Mouse (Mus musculus) ES-E14 (cell line): ENCODE measurements around the gene Ccnk. TPM values are rescaled to one million over a fixed set of nuclear protein-coding genes. Genes with fewer than 3 reads are reported as not detected.

Experiments
- DNase-seq: peaks from one replicate; pipeline ENCODE4 v3.0.0-alpha.2; 2013; ENCODE audit warnings: low read depth, low spot score
- H3K27ac ChIP-seq: 2 replicates; pipeline ENCODE4 v1.5.1; 2012; ENCODE audit warnings: low read depth, mild to moderate bottlenecking, low read length, moderate library complexity, mixed read lengths; ENCODE audit not compliant: poor library complexity, insufficient read depth, severe bottlenecking
- H3K36me3 ChIP-seq: 2 replicates; pipeline ENCODE4 v1.6.1; 2012; ENCODE audit warnings: mild to moderate bottlenecking, low read length, moderate library complexity, mixed read lengths; ENCODE audit not compliant: control insufficient read depth, poor library complexity, insufficient read depth, severe bottlenecking
- H3K4me1 ChIP-seq, 2 experiments: fragments of 150-350 bp in 1 of 2; sonication (generic) in 1 of 2; 2 replicates each; pipeline ENCODE4 v1.6.1; 2012; ENCODE audit warnings: low read length in 2 of 2, mild to moderate bottlenecking in 1 of 2, mixed read lengths in 1 of 2; ENCODE audit not compliant: control insufficient read depth in 2 of 2, insufficient read depth in 2 of 2, poor library complexity in 1 of 2
- H3K4me3 ChIP-seq, 2 experiments: fragments of 150-350 bp in 1 of 2; sonication (generic) in 1 of 2; 2 replicates each; pipeline ENCODE4 v1.5.1; 2012; ENCODE audit warnings: low read length in 2 of 2, low read depth in 1 of 2, mild to moderate bottlenecking in 1 of 2, mixed read lengths in 1 of 2; ENCODE audit not compliant: insufficient read depth in 1 of 2, poor library complexity in 1 of 2, severe bottlenecking in 1 of 2
- H3K9ac ChIP-seq: 2 replicates; pipeline ENCODE4 v1.6.1; 2012; ENCODE audit warnings: low read depth, mild to moderate bottlenecking, low read length, mixed read lengths; ENCODE audit not compliant: poor library complexity, insufficient read depth, severe bottlenecking
- H3K9me3 ChIP-seq: fragments of 150-350 bp; sonication (generic); 2 replicates; pipeline ENCODE4 v1.6.1; 2012; ENCODE audit warnings: low read depth, mild to moderate bottlenecking, low read length; ENCODE audit not compliant: control insufficient read depth, insufficient read depth
- CHD2 ChIP-seq: IDR thresholded peaks from 2 replicates; pipeline ENCODE4 v1.6.1; 2014; ENCODE audit warnings: mild to moderate bottlenecking, low read depth, low read length, inconsistent platforms
- HCFC1 ChIP-seq: IDR thresholded peaks from 2 replicates; pipeline ENCODE4 v1.6.1; 2012; ENCODE audit warnings: low read length, inconsistent platforms, borderline replicate concordance; ENCODE audit not compliant: insufficient read depth
- MAFK ChIP-seq: IDR thresholded peaks from 2 replicates; pipeline ENCODE4 v1.6.1; 2014; ENCODE audit warnings: mild to moderate bottlenecking, low read depth, low read length, inconsistent platforms; ENCODE audit not compliant: insufficient read depth
- ZC3H11A ChIP-seq: IDR thresholded peaks from 2 replicates; pipeline ENCODE4 v1.6.1; 2012; ENCODE audit warnings: low read depth, mild to moderate bottlenecking, inconsistent platforms, low read length, borderline replicate concordance
- ZNF384 ChIP-seq: IDR thresholded peaks from 2 replicates; pipeline ENCODE4 v1.6.1; 2012; ENCODE audit warnings: low read depth, low read length, inconsistent platforms
- in situ Hi-C, 2 experiments: fragments of 600-800 bp; cut with MboI; formaldehyde crosslinking; loops; one replicate each; pipeline ENCODE4 v1.15.1; 2025; ENCODE audit warnings: low sequenced_read_pairs in 2 of 2, inconsistent platforms in 1 of 2; ENCODE audit not compliant: unreplicated experiment in 2 of 2
- total RNA-seq: library from RNA; depleted of rRNA; stranded (reverse); fragments of 300-350 nt; gene quantifications from 2 replicates; pipeline ENCODE4 v1.2.3, GENCODE M21; 2012

Gene Ccnk
- total RNA-seq, 1 experiment, result 14.5 TPM

- peak overlapping the region; percentile 21; the same call in 1 of the 2 replicates for H3K9ac ChIP-seq
- H3K4me3 ChIP-seq, result no peak overlapping the region
- no peak for DNase-seq
- H3K27ac ChIP-seq, result no peak overlapping the region
- no peaks in the 10 kb centered on the region; the same call in 1 of the 2 replicates for H3K36me3 ChIP-seq
- TF ChIP-seq HCFC1 (no peak), ZNF384 (no peak), CHD2 (no peak), ZC3H11A (no peak), MAFK (no peak)
- in situ Hi-C loops, result no loop called here
- no peaks in the 10 kb centered on the region for H3K9me3 ChIP-seq
- H3K4me1 ChIP-seq, result peaks cover 0 to 20% of the 10 kb centered on the region in 2 experiments; a peak in 2 of 4 replicates
Measured at GRCm38 (mm10) chr12:108235976-108236555, 56.7 kb downstream of the Ccnk start.

- in situ Hi-C loops, result no loop called here
- Histone ChIP-seq H3K9ac (no peak overlapping the region), H3K4me1 (peaks cover 0 to 28% of the 10 kb centered on the region in 2 experiments; a peak in 2 of 4 replicates), H3K4me3 (no peak overlapping the region), H3K9me3 (no peaks in the 10 kb centered on the region), H3K27ac (no peak overlapping the region), H3K36me3 (no peaks in the 10 kb centered on the region; the same call in 1 of the 2 replicates)
- no peak for DNase-seq
- TF ChIP-seq CHD2 (no peak), ZC3H11A (no peak), ZNF384 (no peak), MAFK (no peak), HCFC1 (no peak)
Measured at GRCm38 (mm10) chr12:108237300-108238006, 58.1 kb downstream of the Ccnk start.

DNA sequence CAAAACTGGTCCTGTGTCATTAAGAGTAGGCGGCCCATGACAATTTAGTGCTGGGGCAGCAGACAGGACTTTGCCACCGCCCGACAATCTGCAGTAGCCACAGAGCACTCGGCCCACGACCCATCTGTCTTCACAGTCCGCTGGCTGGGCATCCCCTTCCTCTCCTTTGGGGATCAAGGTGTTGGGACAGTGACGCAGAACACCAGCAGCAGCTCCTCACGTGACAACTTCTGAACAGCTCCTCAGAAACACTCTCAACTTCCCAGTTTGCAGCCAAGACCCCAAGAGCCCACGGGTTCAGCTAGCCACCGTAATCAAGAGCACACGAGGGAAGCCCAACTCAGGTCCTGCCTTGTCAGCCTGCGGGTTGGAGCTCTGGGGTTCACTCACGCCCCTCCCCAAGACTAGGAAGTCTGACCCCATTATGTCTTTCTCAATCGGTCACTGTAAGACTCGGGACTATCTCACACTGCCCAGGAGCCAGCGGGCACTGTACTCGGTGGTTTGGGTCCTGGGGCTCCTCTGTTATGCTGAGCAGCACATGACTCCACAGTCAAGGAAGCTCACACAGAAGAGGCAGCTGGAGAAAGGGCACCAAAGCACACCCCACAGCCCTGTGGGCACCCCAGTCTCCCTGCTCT lies 59.1 kb downstream of the Ccnk start:
- in situ Hi-C loops, result no loop called here
- Histone ChIP-seq H3K27ac (no peak overlapping the region), H3K4me1 (peaks cover 0 to 28% of the 10 kb centered on the region in 2 experiments; a peak in 2 of 4 replicates), H3K36me3 (no peaks in the 10 kb centered on the region; the same call in 1 of the 2 replicates), H3K9ac (no peak overlapping the region), H3K4me3 (no peak overlapping the region), H3K9me3 (no peaks in the 10 kb centered on the region)
- no peak for DNase-seq
- TF ChIP-seq ZNF384, result no peak
- TF ChIP-seq ZC3H11A, result no peak
- TF ChIP-seq HCFC1, result no peak
- TF ChIP-seq MAFK, result no peak
- no peak for TF ChIP-seq CHD2

DNA sequence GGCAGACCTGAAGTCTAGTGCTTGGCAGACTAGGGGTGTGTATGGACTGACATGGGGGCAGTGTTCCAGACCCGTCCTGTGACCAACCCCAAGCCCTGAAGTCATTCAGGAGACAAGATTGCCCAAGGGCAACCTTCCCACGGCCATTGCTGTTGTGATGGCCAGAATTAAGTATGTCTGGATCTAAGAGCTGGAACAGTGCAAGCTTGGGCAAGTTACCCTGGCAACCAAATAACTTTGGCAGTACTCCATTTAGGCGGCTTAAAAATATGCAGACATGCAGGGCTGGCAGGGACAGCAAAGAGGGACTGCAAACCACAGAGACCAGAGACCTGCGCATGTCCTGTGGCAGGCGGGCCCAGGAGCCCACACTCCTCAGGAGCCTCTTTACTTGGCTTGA lies 60.1 kb downstream of the Ccnk start:
- TF ChIP-seq HCFC1 (no peak), CHD2 (no peak), ZNF384 (no peak), MAFK (no peak), ZC3H11A (no peak)
- H3K9me3 ChIP-seq, result no peaks in the 10 kb centered on the region
- DNase-seq, result no peak
- no peak overlapping the region for H3K9ac ChIP-seq
- H3K27ac ChIP-seq, result no peak overlapping the region
- H3K4me1 ChIP-seq, result peaks cover 0 to 28% of the 10 kb centered on the region in 2 experiments; a peak in 2 of 4 replicates
- H3K4me3 ChIP-seq, result no peak overlapping the region
- in situ Hi-C loops, result no loop called here
- no peaks in the 10 kb centered on the region; the same call in 1 of the 2 replicates for H3K36me3 ChIP-seq
